ENCODE assay signal across 8 mouse cellular contexts in genomic region chr9:102625401-102625982, GRCm38 (mm10). TPM values are rescaled to one million over a fixed set of nuclear protein-coding genes. Genes with fewer than 3 reads are reported as not detected.
A peak's percentile ranks its signal among the peaks of the same experiment; 100 is the strongest.
DNase-seq lines count a peak whose midpoint lies in the region; ATAC-seq lines count a peak whose summit lies in the region.

No protein-coding gene starts in this region.

- no peak for DNase-seq in heart, postnatal 25 days (ENCODE audit: low spot score)
- peak; percentile 58 for DNase-seq in thymus, postnatal 0 days (ENCODE audit: low spot score)
- no peak for DNase-seq in thymus, postnatal 25 days
- DNase-seq in telencephalon, adult 2 months (ENCODE audit: low read depth, low spot score) = peak; percentile 40
- DNase-seq in frontal cortex, postnatal 36 days (ENCODE audit: low spot score in 2 of 2) = no peak

- peak overlapping the region; percentile 85 for H3K4me3 ChIP-seq in heart, embryonic 12.5 days
- H3K4me3 ChIP-seq in forebrain, embryonic 15.5 days = peak overlapping the region; percentile 65
- peak overlapping the region; percentile 96 for H3K4me3 ChIP-seq in liver, embryonic 15.5 days (replicated peaks)

- no peaks in the 10 kb centered on the region for H3K27me3 ChIP-seq in heart, embryonic 12.5 days (replicated peaks)
- H3K27me3 ChIP-seq in forebrain, embryonic 15.5 days = no peaks in the 10 kb centered on the region
- H3K27me3 ChIP-seq in liver, embryonic 15.5 days = no peaks in the 10 kb centered on the region

- peak overlapping the region; percentile 95 for H3K27ac ChIP-seq in heart, embryonic 12.5 days (ENCODE audit: poor library complexity, severe bottlenecking)
- H3K27ac ChIP-seq in forebrain, embryonic 15.5 days (replicated peaks) = peak overlapping the region; percentile 95
- peak overlapping the region; percentile 92 for H3K27ac ChIP-seq in liver, embryonic 15.5 days (replicated peaks)

- intact Hi-C loops in heart, postnatal 25 days (cut with DNase I) = loop anchor here (1.0 to 10.0 kb wide), 3 partner anchors 209 to 679 kb away; partner anchors contain the start of genes 1300017J02Rik, Ryk, Srprb and Topbp1

- H3K36me3 ChIP-seq in heart, embryonic 12.5 days = peaks cover 5% of the 10 kb centered on the region; the same call in 1 of the 2 replicates
- H3K36me3 ChIP-seq in forebrain, embryonic 15.5 days = no peaks in the 10 kb centered on the region
- 0 out of 2 replicates have a peak, but pooled peaks cover 4% of the 10 kb centered on the region for H3K36me3 ChIP-seq in liver, embryonic 15.5 days (replicated peaks)

- no peak for ATAC-seq in heart, embryonic 12.5 days (ENCODE audit: insufficient number of reproducible peaks, low FRiP score)
- peak; percentile 74; the same call in 1 of the 2 replicates for ATAC-seq in forebrain, embryonic 15.5 days (replicated peaks)
- peak; percentile 49 for ATAC-seq in liver, embryonic 15.5 days (ENCODE audit: insufficient read depth)

- H3K4me2 ChIP-seq in heart, embryonic 12.5 days = peak overlapping the region; percentile 78
- H3K4me2 ChIP-seq in forebrain, embryonic 15.5 days (replicated peaks) = peak overlapping the region; percentile 63
- peak overlapping the region; percentile 90 for H3K4me2 ChIP-seq in liver, embryonic 15.5 days

- WGBS in heart, embryonic 12.5 days = 2% methylated on average over 27 of the region's 27 CpGs
- under 1% methylated on average over 27 of the region's 27 CpGs for WGBS in forebrain, embryonic 15.5 days
- 1% methylated on average over 27 of the region's 27 CpGs for WGBS in liver, embryonic 15.5 days (ENCODE audit: insufficient replicate concordance)

- peak overlapping the region; percentile 99 for H3K9ac ChIP-seq in heart, embryonic 12.5 days
- H3K9ac ChIP-seq in forebrain, embryonic 15.5 days (replicated peaks) = peak overlapping the region; percentile 93
- H3K9ac ChIP-seq in liver, embryonic 15.5 days = peak overlapping the region; percentile 96

- H3K4me1 ChIP-seq in heart, embryonic 12.5 days (replicated peaks) = peaks cover 29% of the 10 kb centered on the region
- peaks cover 19% of the 10 kb centered on the region for H3K4me1 ChIP-seq in forebrain, embryonic 15.5 days
- H3K4me1 ChIP-seq in liver, embryonic 15.5 days (replicated peaks) = peaks cover 46% of the 10 kb centered on the region

- no peaks in the 10 kb centered on the region for H3K9me3 ChIP-seq in heart, embryonic 12.5 days (replicated peaks)
- H3K9me3 ChIP-seq in forebrain, embryonic 15.5 days = no peaks in the 10 kb centered on the region
- H3K9me3 ChIP-seq in liver, embryonic 15.5 days (replicated peaks) = no peaks in the 10 kb centered on the region

RNA-seq across cellular contexts. Expression of gene Anapc13, which starts 0.6 kb away (rescaled TPM):
- 227 and 238 TPM in 2 replicates for polyA plus RNA-seq in heart, embryonic 12.5 days (2016; fragmentation: Nextera tagmentation; extraction: Ambion mirVana)
- 100 to 1,000 TPM; 309 to 316 TPM for total RNA-seq in heart, postnatal 25 days (2021)
- 181 and 185 TPM in 2 replicates for polyA plus RNA-seq in thymus, postnatal 0 days (2015; fragmentation: Nextera tagmentation; extraction: Ambion mirVana)
- polyA plus RNA-seq in forebrain, embryonic 15.5 days (2015; fragmentation: Nextera tagmentation; extraction: Ambion mirVana) = 148 and 166 TPM in 2 replicates
- polyA plus RNA-seq in liver, embryonic 15.5 days (2015; fragmentation: Nextera tagmentation; extraction: Ambion mirVana) = 72.5 and 91.9 TPM in 2 replicates

RNA-seq across cellular contexts. Expression of gene Cep63, which starts 0.8 kb away (rescaled TPM):
- 44.2 and 51.4 TPM in 2 replicates for polyA plus RNA-seq in heart, embryonic 12.5 days (2016; fragmentation: Nextera tagmentation; extraction: Ambion mirVana)
- 10 to 100 TPM; 44.2 to 46.0 TPM for total RNA-seq in heart, postnatal 25 days (2021)
- 51.7 and 53.3 TPM in 2 replicates for polyA plus RNA-seq in thymus, postnatal 0 days (2015; fragmentation: Nextera tagmentation; extraction: Ambion mirVana)
- 48.1 and 49.6 TPM in 2 replicates for polyA plus RNA-seq in forebrain, embryonic 15.5 days (2015; fragmentation: Nextera tagmentation; extraction: Ambion mirVana)
- 17.4 TPM in 2 replicates for polyA plus RNA-seq in liver, embryonic 15.5 days (2015; fragmentation: Nextera tagmentation; extraction: Ambion mirVana)

Comparison
In these comparisons a context has a peak if more than half of its experiments do, and no peak if none do; other contexts are left out.
1. DNase-seq: peak in thymus, postnatal 0 days (single experiment) and telencephalon, adult 2 months (single experiment); none in heart, postnatal 25 days (single experiment), thymus, postnatal 25 days (single experiment) and frontal cortex, postnatal 36 days (0 of 2).
2. Peak in every context shown above with its lines, with median percentiles within 50 percentile points of each other: H3K27ac ChIP-seq, H3K4me2 ChIP-seq, H3K4me3 ChIP-seq and H3K9ac ChIP-seq.